Mouse (Mus musculus): ENCODE measurements around the gene Gm8374.
"Not testable (repeated sequence)": the region's sequence is repeated elsewhere in the genome, so short reads cannot be mapped to it uniquely, and the experiment has no call there.

Gene Gm8374

GRCm38 (mm10) chr14:7365034-7365433, at the start of gene Gm8374:
TSS of gene Gm8374 (minus strand) at chr14:7365134.
- not testable (repeated sequence) for DNase-seq (ENCODE audit: low spot score)

- DNase-seq (ENCODE audit: low spot score): not testable (repeated sequence)
These were observed 32.6 kb downstream of the Gm8374 start, which contains the start of gene Gm5797 for GRCm38 (mm10) chr14:7332295-7332694. TSS of gene Gm5797 (minus strand) at chr14:7332395.

GRCm38 (mm10) chr14:7315093-7315492, 49.8 kb downstream of the Gm8374 start:
- DNase-seq (ENCODE audit: low spot score): not testable (repeated sequence)

GRCm38 (mm10) chr14:7314661-7315060, 50.3 kb downstream of the Gm8374 start, which contains the start of gene Gm3739:
TSS of gene Gm3739 (minus strand) at chr14:7315049.
- not testable (repeated sequence) for DNase-seq (ENCODE audit: low spot score)
